Mouse (Mus musculus): ENCODE results near the gene Vill.

Gene Vill

GRCm38 (mm10) chr9:119109685-119110353, 57.2 kb downstream of the Vill start:
- no peak for DNase-seq (ENCODE audit: low read depth, low spot score)

- DNase-seq (ENCODE audit: low read depth, low spot score): no peak
Measured at GRCm38 (mm10) chr9:119110640-119111039, 58.1 kb downstream of the Vill start.

- DNase-seq (ENCODE audit: low read depth, low spot score): no peak
Measured at GRCm38 (mm10) chr9:119114911-119115310, 62.3 kb downstream of the Vill start.

GRCm38 (mm10) chr9:119119409-119120167, 67.0 kb downstream of the Vill start:
- no peak for DNase-seq (ENCODE audit: low read depth, low spot score)

GRCm38 (mm10) chr9:119120168-119120560, 67.6 kb downstream of the Vill start:
- no peak for DNase-seq (ENCODE audit: low read depth, low spot score)

All from brain, adult 2 months (tissue).